Mouse (Mus musculus): Measurements from ENCODE around the gene Ercc6l2.

- TF ChIP-seq POLR2A (IDR thresholded peaks at IDR 0.05; ENCODE audit: low read depth, low read length), result no peak
- TF ChIP-seq CTCF (IDR thresholded peaks at IDR 0.05; ENCODE audit: extremely low read depth, insufficient read depth, insufficient read length, insufficient replicate concordance), result no peak
These were observed 112.3 kb downstream of the Ercc6l2 start for GRCm38 (mm10) chr13:63927326-63927725.

All from spleen, adult 2 months (tissue).